Mouse (Mus musculus) C2C12 (cell line): ENCODE results near the gene Brd3. TPM values are rescaled to one million over a fixed set of nuclear protein-coding genes. Genes with fewer than 3 reads are reported as not detected.
A peak's percentile ranks its signal among the peaks of the same experiment; 100 is the strongest.

ENCODE experiments used
- H3K27me3 ChIP-seq: one replicate; pipeline ENCODE4 v1.6.1; 2011; ENCODE audit not compliant: control insufficient read depth, insufficient read depth, insufficient read length
- H3K36me3 ChIP-seq: one replicate; pipeline ENCODE4 v1.6.1; 2011; ENCODE audit not compliant: control insufficient read depth, insufficient read depth
- H3K4me3 ChIP-seq: one replicate; pipeline ENCODE4 v1.5.1; 2011; ENCODE audit warnings: mild to moderate bottlenecking, control low read depth; ENCODE audit not compliant: poor library complexity, insufficient read depth, severe bottlenecking
- H3K79me2 ChIP-seq: one replicate; pipeline ENCODE4 v1.6.1; 2011; ENCODE audit not compliant: control insufficient read depth, insufficient read depth
- H3K79me3 ChIP-seq: one replicate; pipeline ENCODE4 v1.6.1; 2011; ENCODE audit warnings: low read depth, control low read depth
- H3ac ChIP-seq: one replicate; pipeline ENCODE3; 2011; ENCODE audit warnings: low read depth; ENCODE audit not compliant: control insufficient read depth, insufficient read length
- CEBPB ChIP-seq: IDR thresholded peaks from one replicate; pipeline ENCODE4 v1.6.1; 2011; ENCODE audit warnings: low read depth, mild to moderate bottlenecking, control low read depth, moderate library complexity
- CTCF ChIP-seq: IDR thresholded peaks from one replicate; pipeline ENCODE4 v1.5.1; 2011; ENCODE audit not compliant: control insufficient read depth, insufficient read depth, insufficient read length
- FOSL1 ChIP-seq: IDR thresholded peaks from one replicate; pipeline ENCODE4 v1.8.0; 2011; ENCODE audit warnings: mild to moderate bottlenecking, low read length; ENCODE audit not compliant: poor library complexity, insufficient read depth, severe bottlenecking
- MAX ChIP-seq: IDR thresholded peaks from one replicate; pipeline ENCODE4 v1.6.1; 2011; ENCODE audit warnings: mild to moderate bottlenecking, control low read depth
- MYOD1 ChIP-seq: IDR thresholded peaks from one replicate; pipeline ENCODE4 v1.6.1; 2011; ENCODE audit warnings: low read depth; ENCODE audit not compliant: control insufficient read depth, insufficient read length
- MYOG ChIP-seq: IDR thresholded peaks from one replicate; pipeline ENCODE4 v1.6.1; 2011; ENCODE audit not compliant: control insufficient read depth, insufficient read length; ENCODE audit errors: extremely low read depth
- USF1 ChIP-seq: IDR thresholded peaks from one replicate; pipeline ENCODE4 v1.6.1; 2011; ENCODE audit warnings: low read depth, mild to moderate bottlenecking, control low read depth, moderate library complexity
- polyA plus RNA-seq: library from polyadenylated mRNA; unstranded; fragments of >200 nt; fragmentation: generic; extraction: Trizol; gene quantifications from one replicate; pipeline ENCODE4 v1.2.1, GENCODE M21; 2012; ENCODE audit warnings: missing spikeins

Gene Brd3
- polyA plus RNA-seq, 1 experiment = 21.6 TPM

DNA sequence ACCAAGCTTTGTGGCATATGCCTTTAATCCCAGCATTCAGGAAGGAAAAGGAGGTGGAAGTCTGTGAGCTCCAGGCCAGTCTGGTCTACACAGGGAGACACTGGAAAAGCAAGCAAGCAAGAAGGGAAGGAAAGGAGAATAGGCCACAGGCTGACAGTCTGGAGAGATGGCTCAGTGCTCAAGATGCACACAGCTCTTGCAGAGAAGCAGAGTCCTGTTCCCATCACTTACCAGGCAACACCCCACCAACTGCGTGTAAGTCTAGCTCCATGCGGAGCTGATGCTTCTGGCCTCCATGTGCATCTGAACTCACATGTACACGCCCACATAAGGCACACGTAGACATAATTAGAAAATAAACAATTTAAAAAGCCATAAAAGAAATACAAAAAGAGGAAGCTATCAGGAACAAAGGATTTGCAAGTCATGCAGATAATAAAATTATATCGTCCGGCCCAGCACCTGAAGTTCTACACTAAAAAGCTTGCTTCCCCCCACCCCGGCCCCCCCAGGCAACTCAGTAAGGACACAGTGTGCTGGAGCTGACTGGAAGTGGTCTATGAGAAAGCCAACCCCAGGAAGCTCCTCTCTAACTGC lies 25.1 kb downstream of the Brd3 start:
- no peak overlapping the region for H3K4me3 ChIP-seq
- no peaks in the 10 kb centered on the region for H3K36me3 ChIP-seq
- H3ac ChIP-seq = no peak overlapping the region
- H3K79me2 ChIP-seq = no peaks in the 10 kb centered on the region
- H3K79me3 ChIP-seq = no peaks in the 10 kb centered on the region
- TF ChIP-seq MYOD1 (no peak), MYOG (no peak), FOSL1 (no peak), CEBPB (no peak), MAX (no peak), CTCF (no peak), USF1 (no peak)
- no peaks in the 10 kb centered on the region for H3K27me3 ChIP-seq

DNA sequence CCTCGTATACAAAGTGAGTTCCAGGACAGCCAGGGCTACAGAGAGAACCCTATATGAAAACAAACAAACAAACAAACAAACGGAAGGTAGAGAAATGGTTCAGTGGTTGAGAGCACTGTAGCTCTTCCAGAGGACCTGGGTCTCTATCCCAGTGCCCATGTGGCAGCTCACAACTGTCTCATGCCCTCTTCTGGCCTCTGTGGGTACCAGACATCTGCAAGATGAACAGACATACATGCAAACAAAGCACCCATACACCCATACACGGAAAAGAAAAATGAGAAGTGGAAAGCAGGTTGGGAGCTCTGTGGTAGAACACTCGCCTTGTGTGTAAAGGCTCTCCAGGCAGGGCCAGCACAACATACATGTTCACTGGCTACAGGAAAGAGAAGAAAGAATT lies 27.1 kb downstream of the Brd3 start:
- H3K4me3 ChIP-seq = no peak overlapping the region
- no peak for TF ChIP-seq CEBPB
- no peaks in the 10 kb centered on the region for H3K79me3 ChIP-seq
- no peak overlapping the region for H3ac ChIP-seq
- no peaks in the 10 kb centered on the region for H3K27me3 ChIP-seq
- H3K36me3 ChIP-seq = no peaks in the 10 kb centered on the region
- no peaks in the 10 kb centered on the region for H3K79me2 ChIP-seq

GRCm38 (mm10) chr2:27479821-27480220 lies 27.6 kb downstream of the Brd3 start:
- no peaks in the 10 kb centered on the region for H3K27me3 ChIP-seq
- H3K4me3 ChIP-seq = no peak overlapping the region
- H3K36me3 ChIP-seq = no peaks in the 10 kb centered on the region
- H3ac ChIP-seq = no peak overlapping the region
- peaks cover 4% of the 10 kb centered on the region for H3K79me2 ChIP-seq
- TF ChIP-seq FOSL1 = no peak
- no peak for TF ChIP-seq MYOG
- TF ChIP-seq MYOD1 = no peak
- no peak for TF ChIP-seq USF1
- TF ChIP-seq CTCF = no peak
- no peak for TF ChIP-seq CEBPB
- no peak for TF ChIP-seq MAX
- peaks cover 2% of the 10 kb centered on the region for H3K79me3 ChIP-seq

DNA sequence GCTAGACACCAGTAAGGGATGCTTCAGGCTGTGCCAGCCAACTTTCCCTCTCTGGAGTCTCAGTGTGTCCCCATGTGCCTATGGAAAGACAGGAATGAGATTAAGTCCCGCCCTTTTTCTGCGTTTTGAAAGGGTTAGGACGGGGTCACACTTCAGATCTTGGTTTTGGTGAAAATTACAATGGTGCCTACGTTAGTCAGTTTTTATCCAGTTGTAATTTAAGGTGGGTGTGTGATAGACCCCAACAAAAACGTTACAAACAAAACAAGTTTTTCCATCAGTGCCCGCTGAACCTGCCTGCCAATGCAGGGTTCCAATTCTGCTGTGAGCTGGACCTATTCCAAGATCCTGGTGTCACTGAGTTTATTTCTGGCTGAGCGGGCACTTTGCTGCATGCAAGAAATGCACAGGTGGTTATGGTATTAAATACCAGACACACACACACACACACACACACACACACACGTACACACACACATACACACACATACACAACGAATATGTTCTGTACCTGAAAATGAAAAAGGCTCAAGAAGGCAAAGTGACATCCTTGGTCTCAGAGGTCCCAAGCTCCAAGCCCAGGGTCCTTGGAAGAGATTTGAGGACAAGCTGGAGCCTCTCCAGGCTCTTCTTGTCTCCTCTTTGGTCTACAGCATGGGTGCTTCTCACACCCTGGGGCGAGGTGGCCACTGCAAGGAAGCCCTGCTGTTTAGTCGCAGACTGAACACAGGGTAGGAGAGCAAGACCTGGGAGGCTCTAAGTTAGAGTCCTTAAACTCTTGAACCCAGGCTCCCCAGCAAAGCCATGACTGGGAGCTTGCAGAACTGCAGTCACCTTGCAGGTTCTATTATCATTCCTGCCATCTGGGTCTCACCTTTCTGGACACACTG lies 30.9 kb downstream of the Brd3 start:
- Histone ChIP-seq H3K27me3 (no peaks in the 10 kb centered on the region), H3K79me2 (peaks cover 37% of the 10 kb centered on the region), H3ac (peak overlapping the region; percentile 27), H3K79me3 (peaks cover 35% of the 10 kb centered on the region), H3K36me3 (peaks cover 8% of the 10 kb centered on the region), H3K4me3 (peak overlapping the region; percentile 92)
- no peak for TF ChIP-seq MYOD1
- no peak for TF ChIP-seq CEBPB
- no peak for TF ChIP-seq MAX
- no peak for TF ChIP-seq MYOG
- TF ChIP-seq FOSL1 = no peak
- TF ChIP-seq CTCF = no peak
- TF ChIP-seq USF1 = no peak

- Histone ChIP-seq H3K36me3 (peaks cover 8% of the 10 kb centered on the region), H3K4me3 (peak overlapping the region; percentile 92), H3ac (peak overlapping the region; percentile 98), H3K27me3 (no peaks in the 10 kb centered on the region), H3K79me2 (peaks cover 45% of the 10 kb centered on the region), H3K79me3 (peaks cover 43% of the 10 kb centered on the region)
- no peak for TF ChIP-seq MYOD1
- no peak for TF ChIP-seq FOSL1
- TF ChIP-seq MAX = peak; percentile 30
- no peak for TF ChIP-seq MYOG
- TF ChIP-seq CEBPB = no peak
These were observed 31.8 kb downstream of the Brd3 start for GRCm38 (mm10) chr2:27475495-27476302.
